Mouse (Mus musculus) adipocyte (in vitro differentiated cells): Measurements from ENCODE around the gene Nrxn2.

ENCODE experiments used
- DNase-seq: peaks from one replicate; pipeline ENCODE4 v3.0.0-alpha.2; 2016; ENCODE audit warnings: low spot score

The Nrxn2 gene

DNA sequence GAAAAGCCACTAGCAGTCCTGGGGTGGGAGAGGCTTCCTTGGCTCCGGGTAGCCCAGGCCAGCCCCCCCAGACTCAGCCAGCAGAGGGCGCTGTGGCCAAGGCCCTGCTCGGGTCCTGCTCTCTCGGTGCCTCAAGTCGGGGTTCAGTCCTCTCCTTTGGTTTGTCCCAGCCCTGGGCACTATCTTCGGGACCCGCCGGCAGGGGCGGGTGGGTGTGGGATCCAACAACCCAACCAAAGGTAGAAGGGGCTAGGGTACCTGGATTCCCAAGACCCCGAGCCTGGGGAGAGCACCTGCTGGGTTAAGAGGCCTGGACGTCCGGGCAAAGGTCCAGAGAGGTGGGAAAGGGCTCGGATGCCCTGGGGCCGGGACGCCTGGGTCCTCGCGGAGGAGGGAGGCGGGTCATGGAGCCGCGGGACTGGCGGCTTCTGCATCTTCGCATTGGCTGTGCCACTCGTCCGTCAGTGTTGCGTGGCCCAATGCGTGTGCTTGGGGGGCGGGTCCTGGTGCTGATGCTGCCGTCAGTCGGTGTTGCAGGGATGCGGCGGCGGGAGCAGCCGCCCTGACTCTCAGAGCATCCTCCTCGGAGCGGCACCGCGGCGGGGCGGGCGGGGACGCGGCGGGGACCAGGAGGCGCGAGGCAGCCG, at the start of gene Nrxn2:
Gene Nrxn2 (plus strand): TSS at position 499 of the 647 bp plus-strand sequence.
- DNase-seq: peak; percentile 35

DNA sequence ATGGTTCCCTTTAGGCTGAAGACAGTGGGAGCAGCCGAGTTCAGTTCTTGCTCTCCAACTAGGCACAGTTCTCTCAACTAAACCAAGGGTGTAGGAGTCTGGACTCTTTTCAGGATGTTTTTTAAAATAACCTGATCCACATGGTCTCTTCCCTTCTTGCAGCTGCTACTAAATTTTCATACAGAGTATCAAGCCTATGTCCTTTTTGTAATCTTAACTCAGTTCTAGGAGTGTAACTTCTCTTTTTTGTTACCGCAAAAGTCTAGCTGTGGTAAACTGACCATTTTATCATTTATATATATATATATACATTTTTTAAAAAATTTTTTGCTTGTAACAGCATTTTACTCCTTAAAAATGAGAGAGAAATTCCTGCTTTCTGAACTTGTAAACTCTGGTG, 48.4 kb upstream of the Nrxn2 start:
- no peak for DNase-seq

DNA sequence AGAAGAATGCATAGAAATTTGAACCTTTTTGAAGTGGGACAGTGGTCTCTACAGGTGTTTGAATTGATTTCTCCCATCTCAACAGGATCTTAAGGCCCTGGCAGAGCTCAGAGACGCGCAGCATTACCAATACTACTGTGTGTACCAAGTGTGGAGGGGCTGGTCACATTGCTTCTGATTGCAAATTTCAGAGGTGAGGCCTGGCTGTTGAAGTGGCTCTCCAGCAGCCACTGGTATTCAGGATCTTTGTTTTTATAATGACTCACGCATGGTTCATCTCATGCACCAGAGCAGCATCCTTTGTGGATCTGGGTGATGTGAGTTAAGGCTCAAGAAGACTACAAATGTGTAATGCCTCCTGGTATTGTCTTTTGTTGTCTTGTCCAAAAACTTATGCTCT, 46.1 kb upstream of the Nrxn2 start:
- no peak for DNase-seq

DNA sequence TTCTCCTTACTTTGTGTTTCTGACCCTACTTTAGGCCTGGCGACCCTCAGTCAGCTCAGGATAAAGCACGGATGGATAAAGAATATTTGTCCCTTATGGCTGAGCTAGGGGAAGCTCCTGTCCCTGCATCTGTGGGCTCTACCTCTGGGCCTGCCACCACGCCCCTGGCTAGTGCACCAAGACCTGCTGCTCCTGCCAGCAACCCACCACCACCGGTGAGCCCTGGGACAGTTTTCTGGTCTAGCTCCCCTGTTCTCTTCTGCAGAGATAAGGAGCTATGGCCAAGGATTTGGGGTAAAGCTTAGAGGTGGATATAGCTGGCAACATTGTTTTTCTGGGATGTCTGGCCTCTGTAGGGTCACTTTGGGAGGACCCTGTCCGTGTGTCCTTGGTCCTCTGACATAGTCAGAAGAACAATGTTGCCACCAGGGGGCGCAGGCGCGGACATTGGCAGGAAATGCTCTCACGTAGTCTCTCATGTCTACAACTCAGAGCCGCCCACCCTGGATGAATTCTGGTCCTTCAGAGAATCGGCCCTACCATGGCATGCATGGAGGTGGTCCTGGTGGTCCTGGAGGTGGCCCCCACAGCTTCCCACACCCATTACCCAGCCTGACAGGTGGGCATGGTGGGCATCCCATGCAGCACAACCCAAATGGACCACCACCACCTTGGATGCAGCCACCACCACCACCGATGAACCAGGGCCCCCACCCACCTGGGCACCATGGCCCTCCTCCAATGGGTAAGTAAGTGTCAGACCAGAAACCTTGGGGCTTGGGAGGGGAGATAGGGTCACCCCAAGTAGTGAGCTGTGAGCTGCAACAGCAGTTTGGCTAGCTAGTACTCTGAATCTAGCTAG, 44.8 kb upstream of the Nrxn2 start:
- DNase-seq: peak; percentile 74

DNA sequence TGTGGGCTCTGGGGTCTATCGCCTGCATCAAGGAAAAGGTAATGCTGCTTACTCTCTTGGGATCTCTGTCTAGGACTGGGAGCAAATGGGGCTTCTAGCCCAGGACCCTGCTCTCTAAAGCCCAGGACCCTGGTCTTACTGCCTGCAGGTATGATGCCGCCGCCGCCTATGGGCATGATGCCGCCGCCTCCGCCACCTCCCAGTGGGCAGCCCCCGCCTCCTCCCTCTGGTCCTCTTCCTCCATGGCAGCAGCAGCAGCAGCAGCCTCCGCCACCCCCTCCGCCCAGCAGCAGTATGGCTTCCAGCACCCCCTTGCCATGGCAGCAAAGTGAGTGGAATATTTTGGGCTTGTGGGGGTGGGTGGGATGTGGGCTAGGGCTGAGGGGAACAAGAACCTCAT, 44.0 kb upstream of the Nrxn2 start:
- no peak for DNase-seq

DNA sequence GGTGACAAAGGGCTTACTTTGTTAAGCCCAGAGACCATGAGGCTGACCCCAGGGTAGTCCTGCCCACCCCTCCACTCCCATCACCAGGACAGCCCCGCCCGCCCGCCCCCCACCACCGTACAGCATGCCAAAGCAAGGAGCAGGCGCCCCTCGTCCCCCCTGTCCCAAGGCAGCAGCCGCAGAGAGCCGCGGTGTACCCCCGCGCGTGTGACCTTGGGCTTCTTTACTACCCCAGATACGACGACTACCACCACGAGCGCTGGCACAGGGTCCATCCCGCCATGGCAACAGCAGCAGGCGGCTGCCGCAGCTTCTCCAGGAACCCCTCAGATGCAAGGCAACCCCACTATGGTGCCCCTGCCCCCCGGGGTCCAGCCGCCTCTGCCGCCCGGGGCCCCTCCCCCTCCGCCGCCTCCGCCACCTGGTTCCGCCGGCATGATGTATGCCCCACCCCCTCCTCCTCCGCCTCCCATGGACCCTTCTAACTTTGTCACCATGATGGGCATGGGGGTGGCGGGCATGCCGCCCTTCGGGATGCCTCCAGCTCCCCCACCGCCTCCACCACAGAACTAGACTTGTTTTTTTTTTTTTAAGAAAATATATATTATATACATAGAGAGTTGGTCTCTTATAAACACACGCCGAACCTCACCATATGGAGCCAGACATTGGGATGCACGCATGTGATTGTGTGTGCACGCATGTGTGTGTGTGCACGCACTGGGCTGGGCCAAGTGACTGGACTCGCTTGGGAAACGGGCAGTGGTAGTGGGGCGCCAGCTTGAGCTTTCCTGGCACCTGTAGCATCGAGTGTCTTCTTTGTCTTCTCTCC, 42.9 kb upstream of the Nrxn2 start:
- no peak for DNase-seq

DNA sequence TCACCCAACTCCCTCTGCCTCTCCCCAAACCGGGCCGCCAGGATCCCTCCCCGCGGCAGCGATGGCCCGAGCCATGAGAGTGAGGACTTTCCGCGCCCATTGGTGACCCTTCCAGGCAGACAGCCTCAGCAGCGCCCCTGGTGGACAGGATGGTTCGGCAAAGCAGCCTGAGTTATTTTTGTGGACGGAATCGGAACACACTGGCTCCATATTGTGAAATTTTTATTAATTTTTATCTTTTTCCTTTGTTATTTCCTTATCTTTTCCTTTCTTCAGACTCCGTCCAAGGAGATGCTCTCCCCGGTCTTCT, 42.3 kb upstream of the Nrxn2 start:
- peak; percentile 55 for DNase-seq

DNA sequence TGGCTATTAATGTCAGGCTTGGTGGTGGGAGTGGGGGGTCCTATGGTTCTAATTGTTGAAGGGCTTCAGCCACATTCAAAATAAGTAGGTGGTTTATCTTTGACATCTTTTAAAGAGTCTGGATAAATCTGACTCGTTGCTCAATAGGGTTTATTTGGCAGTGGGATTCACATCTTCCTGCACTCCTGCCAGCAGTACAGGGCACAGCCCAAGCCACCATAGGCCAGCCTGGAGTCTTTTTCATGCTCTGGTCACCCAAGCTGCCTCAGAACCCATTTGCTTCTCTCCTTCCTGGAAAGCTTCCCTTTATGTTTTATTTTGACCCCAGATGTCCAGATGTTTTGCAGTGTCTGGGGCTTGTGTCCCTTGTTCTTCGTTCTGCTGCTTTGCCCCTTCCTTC, 41.9 kb upstream of the Nrxn2 start:
- DNase-seq: peak; percentile 56

DNA sequence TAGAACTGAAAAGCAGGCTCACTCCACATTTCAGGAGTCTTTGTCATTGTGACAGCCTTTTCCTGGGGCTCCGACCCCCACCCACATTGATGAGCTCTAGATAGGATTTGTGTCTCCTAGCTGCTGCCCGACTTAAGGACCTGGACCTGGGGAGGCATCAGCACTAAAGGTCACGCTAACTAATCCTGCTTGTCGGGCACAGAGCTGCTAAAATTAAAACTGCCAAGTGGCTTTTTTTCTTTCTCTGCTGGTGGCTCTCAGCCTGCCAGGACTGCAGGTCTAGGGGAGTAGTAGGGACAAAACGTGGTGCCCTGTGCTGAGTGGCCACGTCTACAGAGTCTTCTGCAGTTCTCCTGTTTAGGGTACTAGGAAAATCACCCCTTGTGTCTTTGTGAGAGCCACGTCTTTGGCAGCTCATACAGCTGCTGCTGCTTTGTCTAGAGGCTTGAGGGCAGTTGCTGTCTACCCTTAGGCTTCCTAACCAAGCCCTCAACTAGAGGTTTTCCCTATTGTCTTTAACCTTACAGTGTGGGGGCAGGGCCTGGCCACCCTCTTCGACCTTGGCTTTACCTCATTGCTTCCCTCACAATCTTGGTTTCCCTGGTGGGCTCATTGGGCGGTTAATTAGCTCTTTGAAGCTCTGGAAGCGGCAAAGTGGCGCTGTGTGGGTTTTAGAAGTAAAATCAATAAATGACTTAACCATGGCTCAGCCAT, 41.0 kb upstream of the Nrxn2 start:
- DNase-seq: no peak

DNA sequence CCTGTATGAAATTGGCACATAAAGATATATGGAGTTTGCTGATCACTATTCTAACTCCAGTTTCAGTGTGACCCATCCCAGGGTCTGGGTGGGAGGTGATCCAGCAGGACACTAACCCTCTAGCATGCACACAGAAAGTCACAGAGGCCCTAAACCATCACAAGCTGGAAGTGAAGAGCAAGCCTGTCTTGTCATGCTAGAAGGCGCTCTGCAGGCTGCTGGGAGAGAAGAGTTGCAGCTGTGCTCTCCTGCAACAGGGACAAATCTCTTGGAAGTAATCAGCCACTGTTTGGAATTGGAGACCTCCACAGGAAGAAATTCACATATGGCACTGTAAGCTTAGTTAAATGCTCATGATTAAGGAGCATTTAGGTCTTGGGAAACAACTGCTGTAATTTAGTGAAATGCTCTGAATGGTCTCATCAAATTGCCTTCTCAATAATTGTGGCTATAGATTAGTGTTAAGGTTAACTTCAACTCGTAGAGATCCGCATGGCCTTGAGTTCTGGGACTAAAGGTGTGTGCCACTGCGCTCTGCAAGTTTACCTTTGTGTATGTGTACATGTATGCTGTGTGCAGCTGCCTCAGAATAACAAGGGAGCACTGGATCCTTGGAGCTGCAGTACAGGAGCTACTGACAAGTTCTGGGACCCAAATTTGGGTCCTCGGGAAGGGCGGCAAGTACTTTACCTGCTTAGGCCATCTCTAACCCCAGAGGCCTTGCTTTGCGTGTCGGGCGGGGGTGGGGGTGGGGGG, 37.9 kb upstream of the Nrxn2 start:
- DNase-seq: no peak

DNA sequence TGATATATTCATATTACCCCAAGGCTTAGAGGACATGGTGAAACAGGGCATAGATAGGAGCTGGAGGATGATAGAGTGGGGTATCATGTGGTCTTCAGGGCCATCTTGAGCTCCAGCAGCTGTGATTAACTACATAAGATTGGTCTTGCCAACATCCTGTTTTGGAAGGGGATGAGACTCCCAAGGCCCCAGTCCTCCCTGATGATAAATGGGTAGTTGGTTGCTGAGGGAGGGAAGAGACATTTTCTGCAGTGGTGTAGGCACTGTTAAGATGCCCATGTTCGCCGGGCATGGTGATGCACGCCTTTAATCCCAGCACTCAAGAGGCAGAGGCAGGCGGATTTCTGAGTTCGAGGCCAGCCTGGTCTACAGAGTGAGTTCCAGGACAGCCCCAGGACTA, 37.3 kb upstream of the Nrxn2 start:
- DNase-seq: no peak

DNA sequence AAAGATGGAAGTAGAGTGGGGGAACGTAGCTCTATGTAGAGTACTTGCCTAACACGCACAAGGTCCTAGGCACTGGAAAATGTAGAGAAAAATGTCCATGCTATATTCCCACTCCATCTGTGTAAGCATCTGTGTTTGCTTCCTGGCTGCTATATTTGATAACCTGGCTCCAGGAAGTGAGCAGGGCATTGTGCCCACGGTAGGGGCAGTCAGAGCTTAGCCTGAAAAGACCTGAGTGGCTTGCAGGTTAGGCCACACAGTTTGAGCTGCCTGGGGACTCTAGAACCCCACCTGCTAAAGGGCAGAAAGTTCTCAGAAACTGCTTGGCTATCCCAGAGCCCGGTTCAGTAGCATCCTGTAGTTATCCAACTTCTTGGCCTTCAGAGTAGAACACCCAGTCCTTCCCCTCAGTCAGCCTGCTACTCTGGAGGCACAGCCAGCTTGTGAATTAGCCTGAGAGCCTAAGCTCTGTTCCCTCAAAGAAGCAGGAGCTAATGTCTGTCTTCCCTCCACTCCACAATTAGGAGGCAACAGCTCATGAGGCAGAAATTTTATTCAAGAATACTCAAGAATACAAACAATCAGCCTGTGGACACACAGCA, 36.1 kb upstream of the Nrxn2 start:
- no peak for DNase-seq

DNA sequence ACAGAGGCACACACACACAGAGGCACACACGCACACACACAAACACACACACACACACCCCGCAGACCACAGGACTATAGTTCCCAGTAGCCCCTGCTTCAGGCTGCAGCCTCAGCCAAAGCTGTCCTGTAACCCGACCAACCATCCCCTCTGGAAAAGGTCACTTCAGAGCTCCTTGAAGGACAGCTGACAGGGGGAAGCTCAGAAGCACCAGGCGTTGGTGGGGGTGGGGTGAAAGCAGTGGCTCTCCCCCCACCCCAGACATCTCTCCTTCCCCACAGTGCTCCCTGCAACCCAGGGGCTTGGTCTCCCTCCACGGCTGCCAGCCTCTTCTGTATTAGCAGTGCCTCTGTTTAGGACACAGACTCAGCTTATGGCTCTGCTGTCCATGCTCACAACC, 35.1 kb upstream of the Nrxn2 start:
- DNase-seq: no peak

DNA sequence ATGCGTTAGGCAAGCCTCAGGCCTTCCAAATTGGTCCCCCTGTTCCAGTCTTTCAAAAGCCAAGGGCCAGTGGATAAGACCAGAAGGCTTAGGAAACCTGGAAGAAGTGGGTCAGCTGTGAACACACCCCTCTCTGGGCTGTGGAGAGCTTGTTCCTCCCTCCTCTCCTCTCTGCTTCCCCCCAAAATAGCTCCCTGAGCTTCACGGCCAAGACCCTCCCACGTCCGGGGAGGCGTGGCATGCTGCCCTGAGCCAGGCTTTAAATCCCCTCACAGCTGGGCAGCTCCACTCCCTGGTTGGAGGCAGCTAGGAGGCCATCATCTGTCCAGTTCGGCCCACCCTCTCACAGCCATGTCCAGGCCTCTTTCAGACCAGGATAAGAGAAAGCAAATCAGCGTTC, 34.4 kb upstream of the Nrxn2 start, which contains the start of gene Pygm:
Gene Pygm (plus strand): TSS at position 272 of the 400 bp plus-strand sequence.
- DNase-seq: no peak

DNA sequence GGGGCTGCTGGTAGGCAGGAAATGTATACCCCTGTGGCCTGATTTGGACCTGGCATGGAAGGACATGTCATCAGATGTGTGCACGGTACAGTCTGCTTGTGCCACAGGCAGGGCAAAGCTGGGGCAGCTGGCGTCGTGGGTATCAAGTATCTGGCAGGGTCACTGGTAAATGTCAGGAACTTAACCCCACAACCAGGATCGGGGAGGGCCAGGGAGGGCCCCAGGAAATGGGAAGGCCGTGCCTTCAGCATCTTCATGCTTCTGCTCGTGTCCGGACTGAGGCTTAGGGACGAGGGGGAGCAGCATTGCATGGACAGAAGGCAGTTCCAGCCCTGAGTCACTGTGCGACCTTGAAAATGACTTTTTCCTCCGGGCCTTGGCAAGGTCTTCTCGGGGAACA, 33.6 kb upstream of the Nrxn2 start:
- DNase-seq: no peak

DNA sequence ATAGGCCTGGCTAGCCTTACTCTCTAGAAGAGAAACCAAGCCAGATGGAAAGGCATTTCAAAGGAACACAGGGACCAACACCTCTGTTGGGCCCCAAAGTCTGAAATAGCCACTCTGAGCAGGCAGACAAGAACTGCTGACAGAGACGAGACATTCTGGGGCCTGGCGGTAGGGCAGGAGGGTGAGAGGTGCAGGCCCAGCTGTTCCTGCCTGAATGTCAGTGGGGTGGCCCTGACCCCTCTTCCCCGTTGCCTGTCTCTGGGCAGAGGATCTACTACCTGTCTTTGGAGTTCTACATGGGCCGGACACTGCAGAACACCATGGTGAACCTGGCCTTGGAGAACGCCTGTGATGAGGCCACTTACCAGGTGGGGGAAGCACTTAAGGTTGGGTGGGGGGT, 33.1 kb upstream of the Nrxn2 start:
- DNase-seq: no peak

DNA sequence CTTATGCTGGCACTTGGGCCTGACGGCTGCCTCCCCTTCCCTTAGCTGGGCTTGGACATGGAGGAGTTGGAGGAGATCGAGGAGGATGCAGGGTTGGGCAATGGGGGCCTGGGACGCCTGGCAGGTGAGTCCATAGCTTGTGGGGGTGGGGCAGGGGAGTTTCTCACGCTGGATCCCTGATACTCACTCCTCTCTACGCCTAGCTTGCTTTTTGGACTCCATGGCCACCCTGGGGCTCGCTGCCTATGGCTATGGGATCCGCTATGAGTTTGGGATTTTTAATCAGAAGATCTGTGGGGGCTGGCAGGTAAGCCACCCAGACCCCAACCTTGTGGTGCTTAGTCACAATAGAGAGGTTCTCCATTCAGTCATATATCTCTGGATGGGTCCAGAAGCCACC, 32.7 kb upstream of the Nrxn2 start:
- no peak for DNase-seq

DNA sequence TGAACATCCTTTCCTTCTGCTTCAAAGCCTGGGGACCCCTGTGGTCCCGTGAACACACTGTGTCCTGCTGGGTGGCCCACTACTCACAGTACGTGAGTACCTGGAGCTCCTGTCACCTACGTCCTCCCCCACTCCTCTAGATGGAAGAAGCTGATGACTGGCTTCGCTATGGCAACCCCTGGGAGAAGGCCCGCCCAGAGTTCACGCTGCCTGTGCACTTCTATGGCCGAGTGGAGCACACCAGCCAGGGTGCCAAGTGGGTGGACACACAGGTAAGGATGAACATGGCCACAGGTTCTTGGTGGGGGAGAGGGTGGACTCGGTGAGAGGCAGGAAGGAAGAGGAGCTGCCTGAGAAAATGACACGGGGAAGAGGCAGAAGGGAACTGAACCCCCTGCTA, 32.3 kb upstream of the Nrxn2 start:
- DNase-seq: no peak

DNA sequence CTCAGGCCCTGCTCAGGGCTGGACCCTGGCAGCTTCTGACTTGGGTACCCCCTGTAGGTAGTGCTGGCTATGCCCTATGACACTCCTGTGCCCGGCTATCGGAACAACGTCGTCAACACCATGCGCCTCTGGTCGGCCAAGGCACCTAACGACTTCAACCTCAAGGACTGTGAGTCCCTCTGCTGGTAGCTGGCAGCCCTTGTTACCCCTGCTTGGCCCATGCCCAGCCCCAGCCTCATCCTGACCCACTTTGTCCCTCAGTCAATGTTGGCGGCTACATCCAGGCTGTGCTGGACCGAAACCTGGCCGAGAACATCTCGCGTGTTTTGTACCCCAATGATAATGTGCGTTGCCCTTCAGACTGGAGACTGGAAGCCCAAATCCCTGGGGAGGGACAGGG, 30.5 kb upstream of the Nrxn2 start:
- DNase-seq: no peak

DNA sequence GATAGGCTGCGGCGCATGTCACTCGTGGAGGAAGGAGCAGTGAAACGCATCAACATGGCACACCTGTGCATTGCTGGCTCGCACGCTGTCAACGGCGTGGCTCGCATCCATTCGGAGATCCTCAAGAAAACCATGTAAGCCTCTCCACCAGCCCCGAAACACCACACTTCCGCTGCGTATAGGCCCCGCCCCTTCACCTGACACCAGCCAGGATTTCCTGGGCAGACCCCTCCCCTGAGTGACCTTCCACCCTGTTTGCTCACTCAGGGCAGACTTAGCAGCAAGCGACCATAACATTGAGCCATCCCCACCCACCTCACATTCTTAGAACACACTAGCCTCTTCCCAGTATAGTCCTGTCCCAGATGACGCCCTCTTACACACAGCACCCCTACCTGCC, 28.7 kb upstream of the Nrxn2 start:
- no peak for DNase-seq

DNA sequence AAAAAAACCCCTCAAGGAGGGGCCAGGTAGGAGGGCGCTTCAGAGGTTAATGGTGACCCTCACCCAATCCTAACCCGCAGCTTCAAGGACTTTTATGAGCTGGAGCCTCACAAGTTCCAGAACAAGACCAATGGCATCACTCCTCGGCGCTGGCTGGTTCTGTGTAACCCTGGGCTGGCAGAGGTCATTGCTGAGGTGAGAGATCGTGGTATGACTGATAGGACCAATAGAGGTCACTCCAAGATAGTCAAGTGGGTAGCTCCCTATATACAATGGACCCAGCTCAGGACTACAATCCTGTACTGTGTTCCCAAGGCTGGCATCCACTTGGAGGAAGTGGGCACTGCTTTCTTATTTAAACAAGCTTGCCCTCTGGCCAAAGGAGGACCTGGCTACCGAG, 28.3 kb upstream of the Nrxn2 start:
- no peak for DNase-seq
